Mouse (Mus musculus): Measurements from ENCODE around the gene Pou2f1. TPM values are rescaled to one million over a fixed set of nuclear protein-coding genes. Genes with fewer than 3 reads are reported as not detected.

The Pou2f1 gene
- polyA plus RNA-seq, 1 experiment from 2014 or later = 4.3 TPM

- ATAC-seq (ENCODE audit: low read depth) (no peak), DNase-seq (no peak)
- no peak overlapping the region for H3K4me3 ChIP-seq (replicated peaks)
- H3K9ac ChIP-seq = no peak overlapping the region
- H3K27me3 ChIP-seq = no peaks in the 10 kb centered on the region
- 45% methylated on average over 7 of the region's 7 CpGs for WGBS (ENCODE audit: insufficient replicate concordance)
- no peaks in the 10 kb centered on the region for H3K36me3 ChIP-seq
- no peak overlapping the region for H3K27ac ChIP-seq
- H3K4me2 ChIP-seq = no peak overlapping the region
- peaks cover 11% of the 10 kb centered on the region for H3K4me1 ChIP-seq (replicated peaks)
- no peaks in the 10 kb centered on the region for H3K9me3 ChIP-seq (replicated peaks)
Measured at GRCm38 (mm10) chr1:165934648-165935465, 67.6 kb downstream of the Pou2f1 start.

- H3K4me3 ChIP-seq (replicated peaks) = no peak overlapping the region
- H3K27me3 ChIP-seq = no peaks in the 10 kb centered on the region
- H3K27ac ChIP-seq = no peak overlapping the region
- 64% methylated on average over 5 of the region's 5 CpGs for WGBS (ENCODE audit: insufficient replicate concordance)
- peaks cover 11% of the 10 kb centered on the region for H3K4me1 ChIP-seq (replicated peaks)
- ATAC-seq (ENCODE audit: low read depth) (no peak), DNase-seq (no peak)
- H3K36me3 ChIP-seq = no peaks in the 10 kb centered on the region
- H3K9ac ChIP-seq = no peak overlapping the region
- no peak overlapping the region for H3K4me2 ChIP-seq
- no peaks in the 10 kb centered on the region for H3K9me3 ChIP-seq (replicated peaks)
Measured at GRCm38 (mm10) chr1:165933915-165934647, 68.4 kb downstream of the Pou2f1 start.

- H3K4me1 ChIP-seq (replicated peaks) = peaks cover 11% of the 10 kb centered on the region
- H3K4me2 ChIP-seq = no peak overlapping the region
- H3K9ac ChIP-seq = no peak overlapping the region
- no peak for ATAC-seq (ENCODE audit: low read depth)
- no peaks in the 10 kb centered on the region for H3K27me3 ChIP-seq
- no peak for DNase-seq
- WGBS (ENCODE audit: insufficient replicate concordance) = 86% methylated on average over 2 of the region's 2 CpGs
- H3K9me3 ChIP-seq (replicated peaks) = no peaks in the 10 kb centered on the region
- H3K36me3 ChIP-seq = no peaks in the 10 kb centered on the region
- no peak overlapping the region for H3K4me3 ChIP-seq (replicated peaks)
- H3K27ac ChIP-seq = no peak overlapping the region
Measured at GRCm38 (mm10) chr1:165932842-165933241, 69.6 kb downstream of the Pou2f1 start.

GRCm38 (mm10) chr1:165930510-165930909 is 72.0 kb downstream of the Pou2f1 start:
- no peak overlapping the region for H3K4me3 ChIP-seq (replicated peaks)

GRCm38 (mm10) chr1:165927507-165928279 is 74.8 kb downstream of the Pou2f1 start:
- Histone ChIP-seq H3K4me1 (replicated peaks) (peaks cover 10% of the 10 kb centered on the region; the same call in 1 of the 2 replicates), H3K4me3 (replicated peaks) (no peak overlapping the region), H3K36me3 (no peaks in the 10 kb centered on the region), H3K4me2 (no peak overlapping the region), H3K9ac (no peak overlapping the region), H3K9me3 (replicated peaks) (no peaks in the 10 kb centered on the region), H3K27me3 (no peaks in the 10 kb centered on the region), H3K27ac (no peak overlapping the region)
- no peak for ATAC-seq (ENCODE audit: low read depth)
- no peak for DNase-seq
- WGBS (ENCODE audit: insufficient replicate concordance) = 68% methylated on average over 7 of the region's 7 CpGs

More at GRCm38 (mm10) chr1:165930510-165930909, 72.0 kb downstream of the Pou2f1 start:
- peaks cover 18% of the 10 kb centered on the region for H3K4me1 ChIP-seq (replicated peaks)
- ATAC-seq (ENCODE audit: low read depth) = no peak
- DNase-seq = no peak
- no peaks in the 10 kb centered on the region for H3K27me3 ChIP-seq
- no peak overlapping the region for H3K9ac ChIP-seq
- H3K36me3 ChIP-seq = no peaks in the 10 kb centered on the region
- no peak overlapping the region for H3K4me2 ChIP-seq
- H3K9me3 ChIP-seq (replicated peaks) = no peaks in the 10 kb centered on the region
- H3K27ac ChIP-seq = no peak overlapping the region
- 77% methylated on average over 3 of the region's 3 CpGs for WGBS (ENCODE audit: insufficient replicate concordance)

- Histone ChIP-seq H3K4me1 (replicated peaks) (peaks cover 13% of the 10 kb centered on the region; the same call in 1 of the 2 replicates), H3K9ac (no peak overlapping the region), H3K27ac (no peak overlapping the region), H3K27me3 (no peaks in the 10 kb centered on the region), H3K36me3 (0 out of 2 replicates have a peak, but pooled peaks cover 2% of the 10 kb centered on the region), H3K4me3 (replicated peaks) (no peak overlapping the region), H3K4me2 (no peak overlapping the region), H3K9me3 (replicated peaks) (no peaks in the 10 kb centered on the region)
- ATAC-seq (ENCODE audit: low read depth) = no peak
- 72% methylated on average over 2 of the region's 2 CpGs for WGBS (ENCODE audit: insufficient replicate concordance)
- no peak for DNase-seq
Measured at GRCm38 (mm10) chr1:165925207-165925606, 77.3 kb downstream of the Pou2f1 start.

- H3K36me3 ChIP-seq = 0 out of 2 replicates have a peak, but pooled peaks cover 2% of the 10 kb centered on the region
- ATAC-seq (ENCODE audit: low read depth) = no peak
- 80% methylated on average over 1 of the region's 1 CpGs for WGBS (ENCODE audit: insufficient replicate concordance)
- no peak overlapping the region for H3K9ac ChIP-seq
- H3K4me3 ChIP-seq (replicated peaks) = no peak overlapping the region
- H3K27ac ChIP-seq = no peak overlapping the region
- H3K4me1 ChIP-seq (replicated peaks) = peaks cover 11% of the 10 kb centered on the region; the same call in 1 of the 2 replicates
- no peak overlapping the region for H3K4me2 ChIP-seq
- no peak for DNase-seq
- H3K27me3 ChIP-seq = no peaks in the 10 kb centered on the region
- no peaks in the 10 kb centered on the region for H3K9me3 ChIP-seq (replicated peaks)
Measured at GRCm38 (mm10) chr1:165922488-165922887, 80.0 kb downstream of the Pou2f1 start.

GRCm38 (mm10) chr1:165921026-165921425 is 81.5 kb downstream of the Pou2f1 start:
- Histone ChIP-seq H3K4me3 (replicated peaks) (no peak overlapping the region), H3K36me3 (peaks cover 7% of the 10 kb centered on the region), H3K4me2 (no peak overlapping the region), H3K9ac (no peak overlapping the region), H3K4me1 (replicated peaks) (peaks cover 7% of the 10 kb centered on the region; the same call in 1 of the 2 replicates), H3K27ac (no peak overlapping the region), H3K27me3 (no peaks in the 10 kb centered on the region), H3K9me3 (replicated peaks) (no peaks in the 10 kb centered on the region)
- no peak for ATAC-seq (ENCODE audit: low read depth)
- no peak for DNase-seq
- WGBS (ENCODE audit: insufficient replicate concordance) = 61% methylated on average over 3 of the region's 3 CpGs

- H3K36me3 ChIP-seq = peaks cover 8% of the 10 kb centered on the region
- no peak overlapping the region for H3K9ac ChIP-seq
- H3K4me1 ChIP-seq (replicated peaks) = no peaks in the 10 kb centered on the region
- no peak for ATAC-seq (ENCODE audit: low read depth)
- H3K9me3 ChIP-seq (replicated peaks) = no peaks in the 10 kb centered on the region
- H3K27ac ChIP-seq = no peak overlapping the region
- H3K4me2 ChIP-seq = no peak overlapping the region
- 81% methylated on average over 2 of the region's 2 CpGs for WGBS (ENCODE audit: insufficient replicate concordance)
- H3K27me3 ChIP-seq = no peaks in the 10 kb centered on the region
- DNase-seq = no peak
- no peak overlapping the region for H3K4me3 ChIP-seq (replicated peaks)
Measured at GRCm38 (mm10) chr1:165914416-165914801, 88.1 kb downstream of the Pou2f1 start.

GRCm38 (mm10) chr1:165913720-165914415 is 88.6 kb downstream of the Pou2f1 start:
- WGBS (ENCODE audit: insufficient replicate concordance) = 80% methylated on average over 2 of the region's 2 CpGs
- ATAC-seq (ENCODE audit: low read depth) (no peak), DNase-seq (no peak)
- Histone ChIP-seq H3K4me1 (replicated peaks) (no peaks in the 10 kb centered on the region), H3K27ac (no peak overlapping the region), H3K9me3 (replicated peaks) (no peaks in the 10 kb centered on the region), H3K27me3 (no peaks in the 10 kb centered on the region), H3K4me2 (no peak overlapping the region), H3K4me3 (replicated peaks) (no peak overlapping the region), H3K9ac (no peak overlapping the region), H3K36me3 (peaks cover 8% of the 10 kb centered on the region)
